Mouse (Mus musculus): ENCODE data around the gene Nfxl1. TPM values are rescaled to one million over a fixed set of nuclear protein-coding genes. Genes with fewer than 3 reads are reported as not detected.
"Not testable (repeated sequence)": the region's sequence is repeated elsewhere in the genome, so short reads cannot be mapped to it uniquely, and the experiment has no call there.

The Nfxl1 gene
- 37.5 TPM for polyA plus RNA-seq (2021)

DNA sequence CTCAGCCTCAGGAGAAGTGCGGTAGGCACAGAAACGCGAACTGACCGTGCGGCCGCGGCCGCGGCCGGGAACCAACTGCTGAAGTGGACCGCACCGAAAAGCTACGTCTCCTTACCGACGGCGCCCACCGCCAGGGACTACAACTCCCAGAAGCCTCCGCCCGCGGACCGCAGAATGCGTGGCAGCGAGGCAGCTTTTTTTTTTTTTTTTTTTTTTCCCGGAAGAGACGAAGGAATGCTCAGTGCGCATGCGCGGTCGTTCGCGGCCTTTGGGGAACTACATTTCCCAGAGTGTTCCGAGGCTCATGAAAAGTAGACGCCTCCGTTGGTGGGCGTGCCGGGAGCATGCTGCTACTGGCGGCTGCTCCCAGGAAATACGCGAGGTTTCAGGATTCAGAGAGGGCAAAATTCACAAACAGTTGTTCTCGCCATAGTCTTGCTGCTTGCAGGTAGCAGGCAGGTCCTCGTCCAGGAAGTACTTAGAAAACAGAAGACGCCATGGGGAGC lies at the start of gene Nfxl1:
Gene Nfxl1 (minus strand): TSS at position 141 of the 506 bp plus-strand sequence.
- in situ Hi-C loops (cut with MboI; ENCODE audit: low pct_unique_long_range_greater_than_20kb): loop anchor here (5.0 kb wide), 1 partner anchor 88 kb away; the partner anchor contains the start of gene Nipal1
- ATAC-seq (peak; percentile 97), DNase-seq (ENCODE audit: low read depth, low spot score) (peak; percentile 99)
- CTCF ChIA-PET: interaction anchor here (0.9 to 1.4 kb wide), 2 partner anchors 63 to 86 kb away, joined by 3 read pairs; no protein-coding TSS in a partner anchor
- POLR2A ChIA-PET: interaction anchor here (0.7 kb wide), 2 partner anchors 10 to 123 kb away, joined by 3 to 7 read pairs; no protein-coding TSS in a partner anchor
- H3K27me3 ChIP-seq: no peaks in the 10 kb centered on the region
- TF ChIP-seq CTCF (IDR thresholded peaks at IDR 0.05): no peak

DNA sequence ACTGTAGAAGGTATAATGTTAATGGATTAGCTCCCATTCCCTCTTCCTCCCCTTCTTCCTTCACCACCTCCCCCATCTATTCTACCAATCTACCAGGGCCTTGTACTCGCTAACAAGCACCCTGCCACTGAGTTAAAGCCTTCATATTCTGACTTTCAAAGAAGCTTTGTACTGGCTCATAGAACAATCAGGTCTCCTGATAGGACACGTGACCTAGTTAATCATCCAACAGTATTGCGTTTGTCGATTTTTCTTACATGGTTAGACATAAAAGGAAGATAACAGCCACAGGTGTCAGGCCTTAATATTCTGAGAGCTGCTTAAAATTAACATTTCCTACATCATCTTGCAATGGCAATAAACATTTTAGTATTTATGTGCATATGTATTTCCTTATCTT lies 43.7 kb upstream of the Nfxl1 start:
- ATAC-seq (no peak), DNase-seq (ENCODE audit: low read depth, low spot score) (no peak)
- in situ Hi-C loops (cut with MboI; ENCODE audit: low pct_unique_long_range_greater_than_20kb): no loop called here
- TF ChIP-seq CTCF (IDR thresholded peaks at IDR 0.05): no peak
- ChIA-PET POLR2A (no interaction called here), CTCF (interaction anchor here (1.9 kb wide), 1 partner anchor 11 kb away, joined by 6 read pairs; no protein-coding TSS in a partner anchor)
- peaks cover 7% of the 10 kb centered on the region for H3K27me3 ChIP-seq

DNA sequence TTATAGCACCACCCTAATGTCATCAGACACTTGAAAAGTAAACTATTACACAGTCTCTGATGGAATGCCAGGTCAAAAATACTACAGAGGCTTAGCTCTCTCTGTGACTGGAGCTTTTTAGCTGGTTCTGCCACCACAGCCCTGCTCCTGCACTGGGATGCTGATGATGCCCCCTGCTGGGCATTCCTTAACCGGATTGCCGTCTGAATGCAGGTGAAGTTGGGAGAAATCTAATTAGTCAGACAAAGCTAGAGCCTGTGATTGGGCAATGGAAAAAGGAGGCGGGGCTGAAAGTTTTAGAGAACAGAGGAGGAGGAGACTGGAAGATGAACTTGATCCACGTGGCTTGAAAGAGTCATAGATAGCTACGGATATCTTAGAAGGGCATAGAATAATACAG lies 41.5 kb upstream of the Nfxl1 start:
- CTCF ChIA-PET: interaction anchor here (0.7 to 2.9 kb wide), 7 partner anchors 11 to 251 kb away, joined by 3 to 10 read pairs (median 3); no protein-coding TSS in a partner anchor
- peak; percentile 74 for ATAC-seq
- in situ Hi-C loops (cut with MboI; ENCODE audit: low pct_unique_long_range_greater_than_20kb): no loop called here

DNA sequence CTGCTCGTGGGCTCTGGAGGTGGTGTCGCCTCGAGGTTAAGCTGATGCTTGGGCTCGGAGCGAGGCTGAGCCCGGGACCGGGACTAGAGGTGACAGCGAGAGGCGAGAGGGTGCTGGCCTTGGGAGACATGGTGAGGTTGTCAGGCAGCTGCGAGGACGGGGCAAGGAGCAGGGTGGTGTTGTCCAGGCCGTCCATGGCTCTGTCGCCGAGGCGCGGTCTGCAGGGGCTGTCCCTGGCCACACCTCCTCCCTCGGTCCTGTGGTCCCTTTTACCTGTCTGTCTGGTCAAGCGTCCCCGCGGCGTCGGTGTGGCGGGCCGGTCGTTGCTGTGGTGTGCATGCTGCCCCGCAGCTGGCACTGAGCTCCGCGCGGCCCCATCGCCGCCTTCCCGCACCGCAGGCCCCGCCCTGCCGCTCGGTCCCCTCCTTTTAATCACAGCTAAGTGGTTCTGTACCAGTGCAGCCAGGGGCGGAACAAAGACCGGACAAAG lies 27.8 kb upstream of the Nfxl1 start, which contains the start of gene Gm5868:
Gene Gm5868 (minus strand): TSS at position 360 of the 490 bp plus-strand sequence.
- ChIA-PET CTCF (no interaction called here), POLR2A (no interaction called here)
- DNase-seq (ENCODE audit: low read depth, low spot score) (no peak), ATAC-seq (no peak)
- in situ Hi-C loops (cut with MboI; ENCODE audit: low pct_unique_long_range_greater_than_20kb): no loop called here
- no peak for TF ChIP-seq CTCF (IDR thresholded peaks at IDR 0.05)
- H3K27me3 ChIP-seq: no peaks in the 10 kb centered on the region

More for the DNA sequence above, 41.5 kb upstream of the Nfxl1 start:
- DNase-seq (ENCODE audit: low read depth, low spot score): peak; percentile 3
- no peaks in the 10 kb centered on the region for H3K27me3 ChIP-seq
- POLR2A ChIA-PET: no interaction called here
- peak; percentile 73 for TF ChIP-seq CTCF (IDR thresholded peaks at IDR 0.05)

DNA sequence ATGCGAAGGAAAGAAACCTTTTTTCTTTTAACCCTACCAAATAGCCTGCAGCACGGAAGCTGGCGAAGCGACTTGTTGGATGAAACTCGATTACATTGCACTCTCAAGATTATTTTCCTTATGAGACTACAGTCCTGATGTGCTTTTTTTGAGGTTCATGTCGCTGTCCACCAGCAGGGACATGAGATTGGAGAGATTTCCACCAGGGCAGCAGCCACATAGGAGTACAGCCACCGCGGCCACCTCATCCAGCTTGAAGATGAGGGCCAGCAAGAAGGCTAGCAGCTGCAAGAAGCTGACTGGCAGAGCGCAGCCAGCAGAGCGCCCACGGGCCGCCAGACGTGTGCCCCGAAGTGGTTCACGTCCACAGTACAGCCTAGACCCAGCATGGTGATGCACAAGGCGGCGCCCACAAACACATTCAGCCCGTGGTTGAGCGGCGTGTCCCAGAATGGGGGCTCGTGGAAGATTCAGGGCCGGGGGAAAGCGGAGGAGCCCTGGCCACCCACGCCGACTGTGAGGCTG lies 27.2 kb upstream of the Nfxl1 start:
- POLR2A ChIA-PET; CTCF ChIA-PET; in situ Hi-C loops (cut with MboI; ENCODE audit: low pct_unique_long_range_greater_than_20kb); H3K27me3 ChIP-seq; ATAC-seq; DNase-seq (ENCODE audit: low read depth, low spot score): not testable (repeated sequence)

DNA sequence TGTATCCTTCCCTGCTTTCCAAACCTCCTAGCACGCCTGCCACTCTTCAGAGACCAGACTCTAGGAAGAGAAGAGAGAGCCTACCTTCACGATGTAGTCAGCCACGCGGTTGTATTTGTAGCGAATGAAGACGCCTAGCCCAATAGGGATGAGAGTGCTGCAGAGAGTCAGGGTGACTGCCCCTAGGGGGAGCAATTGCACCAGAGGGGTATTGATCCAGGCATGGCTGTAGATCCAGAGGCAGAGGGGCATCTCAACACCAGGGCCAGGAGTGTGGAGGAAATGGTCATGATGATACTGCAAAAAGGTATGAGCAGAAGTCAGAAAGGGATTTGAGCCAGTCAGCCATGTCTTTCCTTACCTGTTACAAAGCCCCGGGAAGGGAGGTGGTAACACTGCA lies 26.6 kb upstream of the Nfxl1 start:
- DNase-seq (ENCODE audit: low read depth, low spot score); ATAC-seq; CTCF ChIA-PET; POLR2A ChIA-PET; H3K27me3 ChIP-seq; in situ Hi-C loops (cut with MboI; ENCODE audit: low pct_unique_long_range_greater_than_20kb): not testable (repeated sequence)
- peak; percentile 44 for TF ChIP-seq CTCF (IDR thresholded peaks at IDR 0.05)

DNA sequence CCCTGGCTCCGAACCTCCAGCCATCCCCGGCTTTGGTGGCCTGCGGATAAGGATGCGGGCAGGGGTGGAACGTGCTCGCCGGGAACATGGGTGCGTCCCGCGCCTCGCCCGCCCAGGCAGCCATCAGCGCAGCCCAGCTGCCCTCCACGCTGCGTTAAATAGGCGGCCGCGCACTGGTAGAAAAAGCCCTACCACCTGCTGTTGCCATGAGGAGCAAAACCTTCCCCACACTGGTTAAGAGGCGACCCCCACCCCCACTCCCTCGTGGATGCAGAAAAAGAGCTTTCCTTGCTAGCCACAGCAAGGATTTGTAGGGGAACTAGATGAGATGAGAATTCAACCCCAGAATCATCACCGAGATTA lies 21.5 kb upstream of the Nfxl1 start, which contains the start of gene Zar1:
Gene Zar1 (minus strand): TSS at position 285 of the 363 bp plus-strand sequence.
- DNase-seq (ENCODE audit: low read depth, low spot score); CTCF ChIA-PET; in situ Hi-C loops (cut with MboI; ENCODE audit: low pct_unique_long_range_greater_than_20kb); H3K27me3 ChIP-seq; ATAC-seq; POLR2A ChIA-PET: not testable (repeated sequence)

DNA sequence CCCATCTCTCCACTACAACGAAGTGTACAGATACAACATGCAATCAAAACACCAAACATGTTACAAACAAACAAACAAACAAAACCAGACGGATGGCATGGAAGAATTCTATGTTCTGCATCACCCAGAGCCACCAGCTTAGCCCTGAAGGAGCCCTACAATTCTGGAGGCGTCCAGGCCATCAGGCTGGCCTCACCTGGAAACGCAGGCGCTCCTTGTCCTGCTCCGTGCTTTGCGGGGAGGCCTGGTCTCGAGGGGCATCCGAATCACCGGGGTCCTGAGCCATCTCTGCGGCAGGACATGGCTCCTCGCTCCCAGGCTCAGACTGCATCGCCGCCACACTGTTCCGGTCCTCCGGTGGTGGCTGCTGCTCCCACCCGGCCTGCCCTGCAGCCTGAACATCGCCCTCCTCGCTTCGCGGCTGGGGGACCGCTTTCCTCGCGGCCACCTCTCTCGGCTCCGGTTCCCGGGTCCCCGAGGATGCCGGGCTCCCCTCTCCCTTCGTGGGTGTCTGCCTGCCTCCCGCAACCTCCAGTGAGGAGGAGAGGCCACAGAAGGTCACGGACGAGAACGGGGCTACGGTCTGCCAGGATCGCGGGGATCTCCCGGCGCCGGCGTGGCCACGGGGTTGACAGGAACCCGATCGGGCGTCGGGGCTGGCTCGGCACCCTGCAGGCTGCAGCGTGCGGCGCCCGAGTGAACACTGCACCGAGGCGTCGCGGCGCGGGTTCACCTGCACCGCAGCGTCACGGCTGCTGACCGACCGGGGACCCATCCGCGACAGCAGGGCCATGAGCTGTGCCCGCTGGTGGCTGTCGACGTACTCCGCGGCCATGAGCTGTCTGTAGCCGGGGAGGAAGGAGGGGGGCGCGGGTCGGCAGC lies 20.8 kb upstream of the Nfxl1 start:
- DNase-seq (ENCODE audit: low read depth, low spot score); H3K27me3 ChIP-seq; CTCF ChIA-PET; POLR2A ChIA-PET; ATAC-seq; in situ Hi-C loops (cut with MboI; ENCODE audit: low pct_unique_long_range_greater_than_20kb): not testable (repeated sequence)

DNA sequence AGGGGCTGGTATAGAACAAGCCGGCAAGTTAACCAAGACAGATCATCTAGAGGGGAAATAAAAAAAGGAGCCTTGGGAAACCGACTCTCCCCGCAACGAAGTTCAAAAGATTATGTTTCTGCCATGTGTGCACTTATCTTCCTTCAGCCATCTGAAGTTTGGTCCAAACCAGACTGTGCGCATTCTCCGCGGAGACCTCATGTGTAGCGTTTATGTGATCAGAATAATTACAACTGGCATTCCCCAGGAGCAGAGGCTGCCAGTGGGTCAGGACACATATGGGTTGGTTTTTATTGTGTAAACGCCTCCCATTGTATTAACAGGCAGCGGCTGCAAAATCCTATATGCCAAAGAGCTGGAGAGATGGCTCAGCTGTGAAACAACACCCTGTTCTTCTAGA lies 20.1 kb upstream of the Nfxl1 start:
- H3K27me3 ChIP-seq; DNase-seq (ENCODE audit: low read depth, low spot score); in situ Hi-C loops (cut with MboI; ENCODE audit: low pct_unique_long_range_greater_than_20kb); CTCF ChIA-PET; ATAC-seq: not testable (repeated sequence)
- POLR2A ChIA-PET: interaction anchor here (0.7 kb wide), 1 partner anchor 180 kb away, joined by 3 read pairs; no protein-coding TSS in a partner anchor

DNA sequence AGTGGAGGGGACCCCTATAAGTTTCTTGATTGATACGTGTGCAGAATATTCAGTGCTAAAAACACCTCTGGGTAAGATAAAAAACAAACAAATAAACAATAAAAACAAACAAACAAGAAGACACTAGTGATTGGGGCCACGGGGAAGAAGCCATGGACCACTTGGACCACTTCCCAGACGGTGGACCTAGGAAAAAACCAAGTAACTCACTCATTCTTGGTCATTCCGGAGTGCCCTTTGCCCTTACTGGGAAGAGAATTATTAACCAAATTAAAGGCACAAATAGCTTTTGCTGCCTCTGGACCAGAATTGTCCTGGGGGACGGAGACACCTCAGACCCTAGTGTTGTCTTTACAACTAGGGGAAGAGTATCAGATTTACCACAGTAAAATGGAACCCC lies 6.1 kb upstream of the Nfxl1 start:
- H3K27me3 ChIP-seq: no peaks in the 10 kb centered on the region
- POLR2A ChIA-PET: no interaction called here
- TF ChIP-seq CTCF (IDR thresholded peaks at IDR 0.05): no peak
- no peak for ATAC-seq
- CTCF ChIA-PET: no interaction called here
- in situ Hi-C loops (cut with MboI; ENCODE audit: low pct_unique_long_range_greater_than_20kb): no loop called here
- no peak for DNase-seq (ENCODE audit: low read depth, low spot score)

DNA sequence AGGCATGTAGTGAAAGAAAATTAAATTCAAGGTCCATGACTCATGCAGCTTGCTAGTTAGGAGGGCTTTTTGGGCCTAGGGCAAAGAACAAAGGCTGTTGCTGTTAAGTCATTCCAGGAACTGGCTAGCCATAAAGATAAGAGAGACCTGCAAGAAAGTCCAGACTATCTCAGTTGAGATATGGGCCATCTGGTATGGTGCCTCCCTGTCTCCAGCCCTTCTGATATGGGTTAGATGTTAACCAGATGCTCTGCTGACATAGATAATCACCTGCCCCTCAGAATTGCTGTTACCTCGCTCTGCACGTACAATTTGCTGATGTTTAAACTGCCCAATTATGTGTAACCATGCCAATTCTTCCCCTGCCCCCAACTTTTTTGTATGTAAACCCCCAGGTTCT lies 3.7 kb upstream of the Nfxl1 start:
- H3K27me3 ChIP-seq; DNase-seq (ENCODE audit: low read depth, low spot score); ATAC-seq; POLR2A ChIA-PET; in situ Hi-C loops (cut with MboI; ENCODE audit: low pct_unique_long_range_greater_than_20kb): not testable (repeated sequence)
- CTCF ChIA-PET: interaction anchor here (1.2 kb wide), 1 partner anchor 38 kb away, joined by 3 read pairs; no protein-coding TSS in a partner anchor
